Mouse (Mus musculus) spleen, adult 2 months (tissue): ENCODE measurements around the gene Grpel1.

Experiments used
- CTCF ChIP-seq: fragments of 200-500 bp; IDR thresholded peaks from 2 replicates; pipeline ENCODE4 v1.5.1; 2011; ENCODE audit warnings: mild to moderate bottlenecking, inconsistent platforms; ENCODE audit not compliant: insufficient read depth, insufficient read length, insufficient replicate concordance; ENCODE audit errors: extremely low read depth
- POLR2A ChIP-seq: fragments of 200-500 bp; IDR thresholded peaks from 2 replicates; pipeline ENCODE4 v1.6.1; 2011; ENCODE audit warnings: low read depth, low read length, inconsistent platforms

DNA sequence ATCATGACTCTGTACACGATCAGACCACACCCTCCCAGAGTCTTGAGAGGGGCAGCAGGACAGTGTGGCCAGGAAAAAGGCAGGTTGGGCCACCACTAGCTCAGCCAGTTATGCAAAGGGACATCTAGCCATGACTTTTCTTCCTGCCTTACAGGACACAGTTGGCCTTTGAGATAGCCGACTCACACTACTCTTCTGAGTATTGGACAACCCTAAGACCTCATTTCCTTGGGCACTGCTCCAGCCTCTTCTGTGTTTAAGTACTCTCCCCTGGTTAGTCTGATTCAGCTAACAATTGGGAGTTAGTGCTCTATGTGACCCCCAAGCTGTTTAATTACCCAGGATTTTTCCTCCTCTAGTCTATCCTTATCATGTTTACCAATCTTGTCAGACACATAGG is 14.9 kb downstream of the Grpel1 start:
- TF ChIP-seq CTCF, result no peak
- TF ChIP-seq POLR2A, result no peak
